Mouse (Mus musculus): Measurements from ENCODE around the gene Ptpru. TPM values are rescaled to one million over a fixed set of nuclear protein-coding genes. Genes with fewer than 3 reads are reported as not detected.
A peak's percentile ranks its signal among the peaks of the same experiment; 100 is the strongest.

Gene Ptpru
- polyA plus RNA-seq (2015; fragmentation: Nextera tagmentation; extraction: Ambion mirVana): 1.9 and 3.1 TPM in 2 replicates

GRCm38 (mm10) chr4:131837872-131838524 lies at the start of gene Ptpru:
Gene Ptpru, minus strand, starts transcription at chr4:131838288.
- H3K9ac ChIP-seq: peak within 1 kb of the TSS; percentile 71
- H3K27me3 ChIP-seq: peaks cover 82% of the 10 kb centered on the region
- H3K9me3 ChIP-seq (replicated peaks): no peaks in the 10 kb centered on the region
- H3K36me3 ChIP-seq: no peaks in the 10 kb centered on the region
- no peak within 1 kb of the TSS for H3K27ac ChIP-seq
- H3K4me1 ChIP-seq (replicated peaks): peaks cover 24% of the 10 kb centered on the region
- peak within 1 kb of the TSS; percentile 100 for H3K4me2 ChIP-seq
- under 1% methylated on average over 72 of the region's 72 CpGs for WGBS
- peak; percentile 75 for ATAC-seq (replicated peaks; ENCODE audit: insufficient number of reproducible peaks, insufficient read depth, low FRiP score, low read depth)
- peak within 1 kb of the TSS; percentile 67 for H3K4me3 ChIP-seq

- no peak for ATAC-seq (replicated peaks; ENCODE audit: insufficient number of reproducible peaks, insufficient read depth, low FRiP score, low read depth)
- peaks cover 49% of the 10 kb centered on the region for H3K4me1 ChIP-seq (replicated peaks)
- no peaks in the 10 kb centered on the region for H3K27me3 ChIP-seq
- no peak overlapping the region for H3K4me2 ChIP-seq
- 62% methylated on average over 6 of the region's 6 CpGs for WGBS
- peaks cover 11% of the 10 kb centered on the region for H3K36me3 ChIP-seq
- H3K27ac ChIP-seq: no peak overlapping the region
- no peaks in the 10 kb centered on the region for H3K9me3 ChIP-seq (replicated peaks)
- H3K9ac ChIP-seq: no peak overlapping the region
- H3K4me3 ChIP-seq: no peak overlapping the region
These were observed 47.3 kb upstream of the Ptpru start for GRCm38 (mm10) chr4:131885376-131885775.

- Histone ChIP-seq H3K4me3 (no peak overlapping the region), H3K4me1 (replicated peaks) (peaks cover 54% of the 10 kb centered on the region), H3K9me3 (replicated peaks) (no peaks in the 10 kb centered on the region), H3K4me2 (no peak overlapping the region), H3K27ac (no peak overlapping the region), H3K27me3 (no peaks in the 10 kb centered on the region), H3K36me3 (peaks cover 11% of the 10 kb centered on the region), H3K9ac (no peak overlapping the region)
- ATAC-seq (replicated peaks; ENCODE audit: insufficient number of reproducible peaks, insufficient read depth, low FRiP score, low read depth): no peak
- WGBS: 62% methylated on average over 6 of the region's 6 CpGs
These were observed 45.5 kb upstream of the Ptpru start for GRCm38 (mm10) chr4:131883571-131883970.

GRCm38 (mm10) chr4:131881306-131881705 lies 43.2 kb upstream of the Ptpru start:
- Histone ChIP-seq H3K9ac (no peak overlapping the region), H3K27me3 (no peaks in the 10 kb centered on the region), H3K36me3 (peaks cover 10% of the 10 kb centered on the region), H3K4me2 (no peak overlapping the region), H3K4me1 (replicated peaks) (peaks cover 72% of the 10 kb centered on the region), H3K4me3 (no peak overlapping the region), H3K27ac (no peak overlapping the region), H3K9me3 (replicated peaks) (no peaks in the 10 kb centered on the region)
- 73% methylated on average over 7 of the region's 7 CpGs for whole genome bisulfite sequencing
- no peak for ATAC-seq (replicated peaks; ENCODE audit: insufficient number of reproducible peaks, insufficient read depth, low FRiP score, low read depth)

- H3K36me3 ChIP-seq: no peaks in the 10 kb centered on the region
- no peak overlapping the region for H3K9ac ChIP-seq
- H3K27me3 ChIP-seq: no peaks in the 10 kb centered on the region
- H3K4me3 ChIP-seq: no peak overlapping the region
- no peak for ATAC-seq (replicated peaks; ENCODE audit: insufficient number of reproducible peaks, insufficient read depth, low FRiP score, low read depth)
- WGBS: 58% methylated on average over 1 of the region's 1 CpGs
- H3K9me3 ChIP-seq (replicated peaks): no peaks in the 10 kb centered on the region
- no peak overlapping the region for H3K4me2 ChIP-seq
- no peak overlapping the region for H3K27ac ChIP-seq
- peaks cover 76% of the 10 kb centered on the region for H3K4me1 ChIP-seq (replicated peaks)
These were observed 41.6 kb upstream of the Ptpru start for GRCm38 (mm10) chr4:131879692-131880091.

GRCm38 (mm10) chr4:131876836-131877235 lies 38.7 kb upstream of the Ptpru start:
- Histone ChIP-seq H3K27ac (no peak overlapping the region), H3K9ac (no peak overlapping the region), H3K36me3 (no peaks in the 10 kb centered on the region), H3K4me3 (no peak overlapping the region), H3K27me3 (no peaks in the 10 kb centered on the region), H3K4me2 (peak overlapping the region; percentile 16; the same call in 1 of the 2 replicates), H3K4me1 (replicated peaks) (peaks cover 62% of the 10 kb centered on the region), H3K9me3 (replicated peaks) (no peaks in the 10 kb centered on the region)
- WGBS: 60% methylated on average over 2 of the region's 2 CpGs
- no peak for ATAC-seq (replicated peaks; ENCODE audit: insufficient number of reproducible peaks, insufficient read depth, low FRiP score, low read depth)

- no peaks in the 10 kb centered on the region for H3K9me3 ChIP-seq (replicated peaks)
- no peaks in the 10 kb centered on the region for H3K36me3 ChIP-seq
- H3K9ac ChIP-seq: peak overlapping the region; percentile 100
- H3K27me3 ChIP-seq: no peaks in the 10 kb centered on the region
- H3K27ac ChIP-seq: no peak overlapping the region
- H3K4me1 ChIP-seq (replicated peaks): peaks cover 51% of the 10 kb centered on the region
- no peak for ATAC-seq (replicated peaks; ENCODE audit: insufficient number of reproducible peaks, insufficient read depth, low FRiP score, low read depth)
- peak overlapping the region; percentile 100 for H3K4me3 ChIP-seq
- WGBS: 36% methylated on average over 3 of the region's 3 CpGs
- H3K4me2 ChIP-seq: peak overlapping the region; percentile 82
These were observed 37.2 kb upstream of the Ptpru start for GRCm38 (mm10) chr4:131875242-131875641.

GRCm38 (mm10) chr4:131874567-131874966 lies 36.5 kb upstream of the Ptpru start:
- Histone ChIP-seq H3K27ac (peak overlapping the region; percentile 100), H3K4me1 (replicated peaks) (peaks cover 45% of the 10 kb centered on the region), H3K9ac (peak overlapping the region; percentile 100), H3K27me3 (no peaks in the 10 kb centered on the region), H3K4me2 (peak overlapping the region; percentile 82), H3K36me3 (no peaks in the 10 kb centered on the region), H3K4me3 (peak overlapping the region; percentile 100), H3K9me3 (replicated peaks) (no peaks in the 10 kb centered on the region)
- WGBS: 2% methylated on average over 11 of the region's 11 CpGs
- no peak for ATAC-seq (replicated peaks; ENCODE audit: insufficient number of reproducible peaks, insufficient read depth, low FRiP score, low read depth)

GRCm38 (mm10) chr4:131874169-131874536 lies 36.1 kb upstream of the Ptpru start:
- Histone ChIP-seq H3K27ac (peak overlapping the region; percentile 100), H3K9me3 (replicated peaks) (no peaks in the 10 kb centered on the region), H3K4me1 (replicated peaks) (peaks cover 41% of the 10 kb centered on the region), H3K27me3 (no peaks in the 10 kb centered on the region), H3K36me3 (no peaks in the 10 kb centered on the region), H3K4me2 (peak overlapping the region; percentile 82), H3K4me3 (peak overlapping the region; percentile 100), H3K9ac (peak overlapping the region; percentile 100)
- no peak for ATAC-seq (replicated peaks; ENCODE audit: insufficient number of reproducible peaks, insufficient read depth, low FRiP score, low read depth)
- under 1% methylated on average over 20 of the region's 20 CpGs for WGBS

- Histone ChIP-seq H3K27ac (peak within 1 kb of the TSS; percentile 100), H3K4me1 (replicated peaks) (peaks cover 40% of the 10 kb centered on the region), H3K36me3 (no peaks in the 10 kb centered on the region), H3K4me2 (peak within 1 kb of the TSS; percentile 82), H3K9me3 (replicated peaks) (no peaks in the 10 kb centered on the region), H3K9ac (peak within 1 kb of the TSS; percentile 100), H3K27me3 (no peaks in the 10 kb centered on the region), H3K4me3 (peak within 1 kb of the TSS; percentile 100)
- ATAC-seq (replicated peaks; ENCODE audit: insufficient number of reproducible peaks, insufficient read depth, low FRiP score, low read depth): peak; percentile 95
- WGBS: under 1% methylated on average over 98 of the region's 116 CpGs
These were observed 35.4 kb upstream of the Ptpru start, which contains the start of gene Srsf4 for GRCm38 (mm10) chr4:131873293-131874168. Gene Srsf4, plus strand, starts transcription at chr4:131873617.

- no peaks in the 10 kb centered on the region for H3K9me3 ChIP-seq (replicated peaks)
- WGBS: 10% methylated on average over 11 of the region's 11 CpGs
- H3K27me3 ChIP-seq: no peaks in the 10 kb centered on the region
- peak overlapping the region; percentile 100 for H3K27ac ChIP-seq
- peak overlapping the region; percentile 75 for H3K9ac ChIP-seq
- no peak; the same call in 1 of the 2 replicates for ATAC-seq (replicated peaks; ENCODE audit: insufficient number of reproducible peaks, insufficient read depth, low FRiP score, low read depth)
- peak overlapping the region; percentile 60 for H3K4me2 ChIP-seq
- no peaks in the 10 kb centered on the region for H3K36me3 ChIP-seq
- H3K4me3 ChIP-seq: peak overlapping the region; percentile 100
- H3K4me1 ChIP-seq (replicated peaks): peaks cover 33% of the 10 kb centered on the region
These were observed 34.7 kb upstream of the Ptpru start for GRCm38 (mm10) chr4:131872672-131873292.

Measured in heart, embryonic 15.5 days (tissue).